Mouse (Mus musculus) liver, adult 2 months (tissue): ENCODE measurements around the gene Epn2.

Source experiments
- CTCF ChIP-seq: fragments of 200-500 bp; IDR thresholded peaks from 2 replicates; pipeline ENCODE4 v1.5.1; 2011; ENCODE audit warnings: low read depth, low read length, control low read depth
- POLR2A ChIP-seq: fragments of 200-500 bp; IDR thresholded peaks from 2 replicates; pipeline ENCODE4 v1.6.1; 2011; ENCODE audit warnings: low read length, control low read depth; ENCODE audit not compliant: insufficient read depth; ENCODE audit errors: extremely low read depth

GRCm38 (mm10) chr11:61489874-61490273 lies 89.6 kb downstream of the Epn2 start:
- no peak for TF ChIP-seq POLR2A
- TF ChIP-seq CTCF: no peak
